Mouse (Mus musculus): Measurements from ENCODE around the gene Plcb1.

The Plcb1 gene

GRCm38 (mm10) chr2:135409418-135410097, 623.7 kb downstream of the Plcb1 start:
- in situ Hi-C loops (cut with MboI, MseI): no loop called here

GRCm38 (mm10) chr2:135411675-135412074, 625.8 kb downstream of the Plcb1 start:
- in situ Hi-C loops (cut with MboI, MseI): no loop called here

DNA sequence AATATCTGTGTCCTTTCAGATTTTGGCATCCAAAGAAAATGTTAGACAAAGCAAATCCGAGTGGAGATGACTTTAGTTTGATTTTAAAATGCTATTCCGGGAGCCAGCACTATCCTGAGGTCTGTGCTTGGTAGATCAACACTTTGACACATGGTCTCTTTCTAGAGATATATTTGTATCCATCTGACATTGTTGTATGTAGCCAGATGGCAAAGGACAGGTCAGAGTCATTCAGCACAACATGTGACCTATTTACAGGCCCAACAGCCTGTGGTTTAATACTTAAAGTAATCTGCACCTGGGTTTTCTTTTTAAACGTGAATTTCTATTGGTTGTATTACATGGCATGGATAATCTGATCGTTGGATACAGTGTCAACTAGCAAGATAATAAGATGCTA, 629.3 kb downstream of the Plcb1 start:
- in situ Hi-C loops (cut with MboI, MseI): no loop called here

GRCm38 (mm10) chr2:135419301-135419700, 633.4 kb downstream of the Plcb1 start:
- in situ Hi-C loops (cut with MboI, MseI): no loop called here

GRCm38 (mm10) chr2:135434947-135435515, 649.2 kb downstream of the Plcb1 start:
- in situ Hi-C loops (cut with MboI, MseI): no loop called here

DNA sequence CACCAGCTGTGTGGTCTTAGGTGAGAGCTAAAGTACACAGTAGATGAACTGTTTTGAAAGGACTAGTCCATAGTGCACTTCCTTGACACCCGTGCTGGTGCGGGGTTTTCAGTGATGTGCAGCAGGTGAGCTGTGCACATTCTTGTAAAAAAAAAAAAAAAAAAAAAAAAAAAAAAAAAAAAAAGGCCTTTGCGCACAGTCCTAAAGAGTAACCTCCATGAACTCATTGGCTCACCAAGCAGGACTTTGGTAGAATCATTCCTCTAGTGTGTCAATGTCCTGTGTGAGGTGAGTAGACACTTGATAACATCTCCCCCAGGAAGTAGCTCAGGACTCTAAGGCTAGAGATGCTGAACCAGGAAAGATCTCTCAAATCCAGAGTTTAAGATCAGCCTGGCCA, 653.2 kb downstream of the Plcb1 start:
- in situ Hi-C loops (cut with MboI, MseI): no loop called here

DNA sequence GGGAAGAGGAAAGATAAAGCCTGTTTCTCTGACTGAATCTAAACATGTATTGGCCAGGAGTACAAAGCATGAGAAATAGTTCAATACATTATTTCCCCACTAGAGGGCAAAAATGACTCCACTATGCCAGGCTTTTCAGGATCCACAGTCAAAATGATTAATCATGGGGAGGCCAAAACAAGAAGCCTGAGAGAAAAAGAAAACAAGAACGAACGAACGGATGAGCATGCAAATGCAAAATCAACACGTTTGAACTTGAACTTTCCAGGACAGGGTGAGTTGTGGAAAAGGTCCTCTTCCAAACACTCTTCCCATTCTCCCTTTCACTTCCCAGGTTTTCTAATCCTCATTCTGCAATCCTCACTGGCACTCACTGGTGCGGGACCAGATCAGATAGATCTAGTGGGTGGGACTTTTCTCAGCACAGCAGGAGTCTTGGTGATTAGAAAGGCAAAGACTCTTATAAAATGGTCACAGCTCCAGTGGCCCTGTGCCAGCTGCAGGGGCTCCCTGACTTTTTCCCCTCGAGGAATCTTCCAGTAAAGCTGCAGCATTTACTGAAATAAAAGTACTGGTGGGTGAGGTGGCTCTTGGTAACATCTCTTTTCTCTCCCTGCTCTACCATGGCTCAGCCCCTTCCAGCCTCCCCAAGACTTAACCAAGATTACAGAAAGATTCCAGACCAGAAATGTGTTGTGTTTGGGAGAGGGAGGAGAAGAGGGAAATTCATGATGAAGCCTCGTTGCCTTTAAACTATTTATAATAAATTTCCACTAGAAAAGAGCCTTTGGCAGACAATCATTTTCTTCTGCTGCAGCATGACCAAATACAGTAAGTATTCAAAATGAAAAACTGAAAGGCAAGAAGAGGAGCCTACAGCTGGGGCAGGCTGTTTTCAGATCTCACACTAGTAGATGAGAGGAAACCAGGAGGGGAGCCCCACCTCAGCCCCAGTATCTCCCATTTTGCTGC, 654.0 kb downstream of the Plcb1 start:
- in situ Hi-C loops (cut with MboI, MseI): no loop called here

DNA sequence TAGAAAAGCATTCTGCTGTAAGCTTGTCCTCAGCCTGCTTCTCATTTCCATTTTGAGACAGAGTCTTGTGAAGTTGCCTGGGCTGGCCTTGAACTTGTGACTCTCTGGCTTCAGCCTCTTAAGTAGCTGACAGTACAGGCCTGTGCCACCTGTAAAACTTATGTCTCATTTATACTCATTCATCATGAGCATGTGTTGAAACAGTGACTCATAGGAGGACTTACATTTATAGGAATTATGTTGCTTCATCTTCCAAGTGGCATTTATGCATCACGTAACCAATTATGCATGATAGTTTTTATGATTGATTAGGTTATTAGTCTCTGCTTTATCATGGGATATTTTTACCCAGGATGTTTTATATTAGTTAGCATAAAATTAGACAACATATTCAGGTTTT, 667.7 kb downstream of the Plcb1 start:
- in situ Hi-C loops (cut with MboI, MseI): no loop called here

DNA sequence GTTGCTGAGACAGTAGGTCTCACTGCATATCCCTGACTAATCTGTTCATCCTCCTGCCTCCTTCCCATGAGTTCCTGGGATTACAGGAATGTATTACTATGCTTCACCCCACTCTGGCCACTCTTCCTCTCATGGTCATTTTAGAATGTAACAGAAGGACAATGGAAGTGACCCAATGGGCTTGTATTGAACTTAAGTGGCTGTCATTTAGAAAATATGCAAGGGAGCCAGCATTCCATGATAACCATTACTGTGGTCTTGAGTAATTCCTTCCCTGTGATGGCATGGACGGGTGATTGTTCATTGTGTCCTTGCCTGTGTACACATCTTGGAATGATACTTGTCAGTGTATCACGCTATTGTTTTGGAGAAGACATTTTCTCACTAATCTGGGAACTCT, 668.1 kb downstream of the Plcb1 start:
- in situ Hi-C loops (cut with MboI, MseI): no loop called here

- in situ Hi-C loops (cut with MboI, MseI): no loop called here
Observed at GRCm38 (mm10) chr2:135454455-135454854, 668.6 kb downstream of the Plcb1 start.

DNA sequence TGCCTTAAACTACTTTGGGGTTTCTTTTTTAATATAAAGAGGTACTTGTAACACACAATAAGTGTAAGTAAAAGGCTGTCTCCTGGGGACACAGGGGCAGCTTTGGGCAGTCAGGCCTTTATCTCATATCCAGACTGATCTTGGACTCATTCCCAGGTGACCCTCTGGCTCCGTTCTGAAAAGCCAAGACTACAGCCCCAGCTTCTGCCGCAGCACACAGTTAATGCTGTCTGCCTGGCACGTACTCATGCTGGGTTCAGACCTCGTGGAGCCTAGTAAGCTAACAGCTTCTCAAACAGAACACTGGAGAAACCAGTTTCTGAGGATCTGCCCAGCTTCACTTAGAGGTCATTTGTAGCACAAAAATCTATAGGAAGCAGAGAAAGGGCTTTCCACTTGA, 682.0 kb downstream of the Plcb1 start:
- in situ Hi-C loops (cut with MboI, MseI): no loop called here

GRCm38 (mm10) chr2:135474107-135474506, 688.2 kb downstream of the Plcb1 start:
- in situ Hi-C loops (cut with MboI, MseI): no loop called here

- in situ Hi-C loops (cut with MboI, MseI): no loop called here
Observed at GRCm38 (mm10) chr2:135485248-135485647, 699.4 kb downstream of the Plcb1 start.

- in situ Hi-C loops (cut with MboI, MseI): no loop called here
Observed at GRCm38 (mm10) chr2:135488277-135488676, 702.4 kb downstream of the Plcb1 start.

GRCm38 (mm10) chr2:135489127-135489526, 703.3 kb downstream of the Plcb1 start:
- in situ Hi-C loops (cut with MboI, MseI): no loop called here

- in situ Hi-C loops (cut with MboI, MseI): no loop called here
Observed at GRCm38 (mm10) chr2:135492777-135493176, 706.9 kb downstream of the Plcb1 start.

DNA sequence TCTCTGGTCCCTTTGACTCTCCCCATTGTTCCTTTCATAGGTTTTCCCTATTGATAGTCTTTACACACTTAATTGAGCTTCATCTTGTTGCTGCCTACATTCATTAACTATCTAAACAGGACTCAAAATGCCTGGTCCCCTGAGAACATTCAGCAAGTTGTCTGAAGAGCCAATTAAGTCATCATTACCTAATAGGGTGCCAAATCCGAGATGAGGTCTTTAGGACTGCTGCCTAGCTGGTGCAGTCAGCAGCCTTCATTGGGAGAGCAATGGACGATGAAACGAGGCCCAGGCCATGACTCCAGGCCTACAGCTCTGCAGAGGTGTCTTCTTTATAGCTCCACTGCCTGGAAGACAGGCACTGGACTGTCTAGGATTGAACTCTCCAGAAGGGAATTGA, 710.7 kb downstream of the Plcb1 start:
- in situ Hi-C loops (cut with MboI, MseI): no loop called here

GRCm38 (mm10) chr2:135497251-135497650, 711.4 kb downstream of the Plcb1 start:
- in situ Hi-C loops (cut with MboI, MseI): no loop called here

DNA sequence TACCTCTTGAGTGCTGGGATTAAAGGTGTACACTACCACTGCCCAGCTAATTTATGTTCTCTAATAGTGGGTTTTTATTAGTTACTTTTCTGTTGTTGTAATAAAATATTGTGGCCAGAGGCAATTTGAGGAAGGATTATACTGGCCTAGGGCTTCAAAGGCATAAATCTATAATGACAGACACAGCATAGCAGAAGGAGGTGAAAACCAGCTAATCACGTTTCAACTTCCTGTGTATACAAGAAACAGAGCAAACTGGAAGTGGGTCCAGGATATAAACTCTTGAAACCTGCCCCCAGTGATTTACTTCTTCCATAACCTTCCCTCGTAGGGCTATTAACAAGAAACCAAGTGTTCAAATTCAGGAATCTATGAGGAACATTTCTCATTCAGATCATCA, 715.0 kb downstream of the Plcb1 start:
- in situ Hi-C loops (cut with MboI, MseI): no loop called here

DNA sequence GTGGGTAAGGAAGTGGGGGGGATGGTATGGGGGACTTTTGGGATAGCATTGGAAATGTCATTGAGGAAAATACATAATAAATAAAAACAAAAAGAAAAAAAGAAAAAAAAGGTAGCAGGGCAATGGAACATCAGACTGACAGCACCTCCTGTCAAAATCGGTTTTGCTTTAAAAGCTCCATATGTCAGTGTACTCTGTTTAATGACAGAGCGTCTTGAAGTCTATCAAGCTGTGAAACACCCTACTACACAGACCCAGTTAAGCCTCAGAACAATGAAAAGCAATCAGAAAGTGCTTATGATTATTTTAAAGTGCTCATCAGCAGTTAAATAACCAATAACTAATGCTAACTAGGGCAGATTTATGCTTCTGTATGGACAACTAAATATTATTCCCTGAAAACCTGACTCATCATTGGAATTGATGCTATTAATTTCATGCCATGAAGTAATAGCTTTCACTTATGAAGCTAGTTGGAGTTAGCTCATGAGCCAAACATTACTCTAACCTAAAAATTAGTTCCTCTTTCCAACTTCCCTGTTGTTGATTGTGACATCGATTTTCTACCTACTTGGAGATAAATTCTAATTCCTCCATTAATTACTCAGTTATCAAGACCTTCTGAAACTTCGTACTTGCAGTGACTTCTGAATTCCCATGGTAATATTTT, 717.6 kb downstream of the Plcb1 start:
- in situ Hi-C loops (cut with MboI, MseI): no loop called here

DNA sequence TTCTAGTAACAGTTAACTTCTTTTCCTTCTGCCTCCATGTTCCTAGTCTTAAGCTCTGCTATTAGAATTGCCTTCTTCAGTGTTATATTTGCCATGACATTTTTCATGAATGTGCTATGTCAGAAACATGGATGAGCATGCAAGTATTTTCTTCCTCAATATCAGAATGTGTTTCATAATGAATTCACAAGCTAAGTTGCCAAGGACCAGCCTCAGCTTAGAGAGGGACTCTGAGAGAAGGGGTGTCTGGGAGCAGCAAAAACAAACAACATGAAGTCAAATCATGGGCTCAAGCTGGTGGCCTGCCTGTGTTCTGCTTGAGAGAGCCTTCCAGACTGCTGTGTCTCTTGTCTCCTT, 718.1 kb downstream of the Plcb1 start:
- in situ Hi-C loops (cut with MboI, MseI): no loop called here

DNA sequence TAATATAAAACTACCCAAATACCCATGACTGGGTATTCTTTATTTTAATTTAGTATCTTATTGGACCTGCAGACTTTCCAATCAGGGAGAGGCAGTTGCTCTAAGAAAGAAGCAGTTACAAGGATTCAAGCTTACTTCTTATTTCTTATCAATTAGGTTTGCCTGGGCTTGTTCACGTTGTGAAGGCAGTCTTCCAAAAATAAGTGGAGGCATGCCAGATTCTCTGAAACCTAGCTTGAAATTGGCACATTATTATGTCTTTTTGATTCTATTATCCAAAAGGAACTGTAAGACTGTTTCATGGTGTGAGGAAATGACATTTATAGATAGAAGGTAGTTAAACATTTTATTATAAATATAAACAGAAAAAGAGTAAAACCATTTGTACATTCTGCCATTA, 721.2 kb downstream of the Plcb1 start:
- in situ Hi-C loops (cut with MboI, MseI): no loop called here
